Mouse (Mus musculus) urinary bladder, adult 2 months (tissue): ENCODE data around the gene Utrn. TPM values are rescaled to one million over a fixed set of nuclear protein-coding genes. Genes with fewer than 3 reads are reported as not detected.

Experiments used
- DNase-seq: peaks from one replicate; pipeline ENCODE4 v3.0.0; 2022; ENCODE audit warnings: low spot score
- polyA plus RNA-seq: library from polyadenylated mRNA; depleted of rRNA; stranded (reverse); fragments of >200 nt; gene quantifications from 2 replicates; pipeline ENCODE4 v1.2.3, GENCODE M21; 2012

The Utrn gene
- polyA plus RNA-seq, 1 experiment, result 41.1 TPM

GRCm38 (mm10) chr10:12836048-12836816 lies 32.9 kb downstream of the Utrn start:
- no peak for DNase-seq

- no peak for DNase-seq
These were observed 35.0 kb downstream of the Utrn start for GRCm38 (mm10) chr10:12834215-12834614.

GRCm38 (mm10) chr10:12832163-12832562 lies 37.0 kb downstream of the Utrn start:
- no peak for DNase-seq

GRCm38 (mm10) chr10:12827778-12828177 lies 41.4 kb downstream of the Utrn start:
- DNase-seq, result no peak

GRCm38 (mm10) chr10:12827306-12827705 lies 41.9 kb downstream of the Utrn start:
- DNase-seq, result no peak

GRCm38 (mm10) chr10:12826760-12827281 lies 42.3 kb downstream of the Utrn start:
- no peak for DNase-seq

- DNase-seq, result no peak
These were observed 44.8 kb downstream of the Utrn start for GRCm38 (mm10) chr10:12824386-12824785.

GRCm38 (mm10) chr10:12823437-12824219 lies 45.5 kb downstream of the Utrn start:
- no peak for DNase-seq

GRCm38 (mm10) chr10:12820978-12821735 lies 48.0 kb downstream of the Utrn start:
- DNase-seq, result no peak

GRCm38 (mm10) chr10:12817409-12817808 lies 51.8 kb downstream of the Utrn start:
- DNase-seq, result no peak

GRCm38 (mm10) chr10:12816530-12816929 lies 52.6 kb downstream of the Utrn start:
- DNase-seq, result no peak

- no peak for DNase-seq
These were observed 54.8 kb downstream of the Utrn start for GRCm38 (mm10) chr10:12814411-12814810.

- no peak for DNase-seq
These were observed 55.3 kb downstream of the Utrn start for GRCm38 (mm10) chr10:12813881-12814280.

GRCm38 (mm10) chr10:12813211-12813811 lies 55.9 kb downstream of the Utrn start:
- no peak for DNase-seq

GRCm38 (mm10) chr10:12812680-12813079 lies 56.5 kb downstream of the Utrn start:
- DNase-seq, result no peak

- DNase-seq, result no peak
These were observed 58.3 kb downstream of the Utrn start for GRCm38 (mm10) chr10:12810816-12811215.

- DNase-seq, result no peak
These were observed 59.5 kb downstream of the Utrn start for GRCm38 (mm10) chr10:12809702-12810101.

- DNase-seq, result no peak
These were observed 60.7 kb downstream of the Utrn start for GRCm38 (mm10) chr10:12808467-12808866.

- DNase-seq, result no peak
These were observed 61.5 kb downstream of the Utrn start for GRCm38 (mm10) chr10:12807706-12808105.

GRCm38 (mm10) chr10:12805826-12806225 lies 63.3 kb downstream of the Utrn start:
- DNase-seq, result no peak

- DNase-seq, result no peak
These were observed 65.2 kb downstream of the Utrn start for GRCm38 (mm10) chr10:12803939-12804338.

GRCm38 (mm10) chr10:12799416-12799815 lies 69.7 kb downstream of the Utrn start:
- no peak for DNase-seq
